Mouse (Mus musculus): ENCODE results near the gene Samd4b.

- TF ChIP-seq GATA1 (IDR thresholded peaks at IDR 0.05; ENCODE audit: low read length) (no peak), TAL1 (IDR thresholded peaks at IDR 0.05; ENCODE audit: low read length) (no peak)
Measured at GRCm38 (mm10) chr7:28505585-28505984, 92.4 kb downstream of the Samd4b start.
